Mouse (Mus musculus) C2C12 (cell line): ENCODE results near the gene Acot8.

Experiments used
- CEBPB ChIP-seq: IDR thresholded peaks from one replicate; pipeline ENCODE4 v1.6.1; 2011; ENCODE audit warnings: low read depth, mild to moderate bottlenecking, control low read depth, moderate library complexity
- CTCF ChIP-seq: IDR thresholded peaks from one replicate; pipeline ENCODE4 v1.5.1; 2011; ENCODE audit not compliant: control insufficient read depth, insufficient read depth, insufficient read length
- MAX ChIP-seq: IDR thresholded peaks from one replicate; pipeline ENCODE4 v1.6.1; 2011; ENCODE audit warnings: mild to moderate bottlenecking, control low read depth
- MYOD1 ChIP-seq: IDR thresholded peaks from one replicate; pipeline ENCODE4 v1.6.1; 2011; ENCODE audit warnings: low read depth; ENCODE audit not compliant: control insufficient read depth, insufficient read length
- MYOG ChIP-seq: IDR thresholded peaks from one replicate; pipeline ENCODE4 v1.6.1; 2011; ENCODE audit not compliant: control insufficient read depth, insufficient read length; ENCODE audit errors: extremely low read depth
- USF1 ChIP-seq: IDR thresholded peaks from one replicate; pipeline ENCODE4 v1.6.1; 2011; ENCODE audit warnings: low read depth, mild to moderate bottlenecking, control low read depth, moderate library complexity

GRCm38 (mm10) chr2:164828437-164828836 lies 23.8 kb upstream of the Acot8 start, which contains the start of gene Spata25:
- TF ChIP-seq CTCF = no peak
- TF ChIP-seq MAX = no peak
- TF ChIP-seq MYOG = no peak
- TF ChIP-seq CEBPB = no peak
- no peak for TF ChIP-seq MYOD1
- TF ChIP-seq USF1 = no peak
